In the genomic region with DNA sequence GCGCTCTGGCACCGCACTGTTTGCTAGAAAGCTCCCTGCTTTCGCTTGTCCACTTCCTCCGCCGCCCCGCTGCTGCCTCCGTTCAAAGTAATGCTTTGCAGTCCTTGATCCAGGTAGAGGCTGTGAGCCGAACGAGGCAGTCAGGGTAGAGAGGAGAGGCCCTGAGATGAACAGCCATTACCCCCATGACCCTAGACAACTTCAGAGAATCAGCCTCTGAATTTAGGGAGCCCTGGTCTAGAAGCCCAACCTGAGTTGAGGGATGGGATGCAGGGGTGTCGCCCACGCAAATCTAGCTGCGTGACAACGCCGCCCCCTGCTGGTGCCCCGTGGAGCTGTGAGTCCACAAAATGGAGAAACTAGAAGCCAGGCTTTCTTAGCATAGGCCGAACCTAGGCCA, we compare ENCODE assay signal across 8 mouse cellular contexts. TPM values are rescaled to one million over a fixed set of nuclear protein-coding genes. Genes with fewer than 3 reads are reported as not detected.
DNase-seq lines count a peak whose midpoint lies in the region; ATAC-seq and TF ChIP-seq lines count a peak whose summit lies in the region.

No protein-coding gene starts in this region.

- peak overlapping the region; percentile 85 for H3K4me3 ChIP-seq in ES-Bruce4 (ENCODE audit: low read depth, low read length)
- peak overlapping the region; percentile 60 for H3K4me3 ChIP-seq in forebrain, embryonic 15.5 days
- H3K4me3 ChIP-seq in neural tube, embryonic 14.5 days (ENCODE audit: low read depth, low read length), result peak overlapping the region; percentile 61

- no peaks in the 10 kb centered on the region for H3K36me3 ChIP-seq in ES-Bruce4 (ENCODE audit: control insufficient read depth, insufficient read depth, low read length, poor library complexity, severe bottlenecking)
- no peaks in the 10 kb centered on the region for H3K36me3 ChIP-seq in forebrain, embryonic 15.5 days
- no peaks in the 10 kb centered on the region for H3K36me3 ChIP-seq in neural tube, embryonic 14.5 days (ENCODE audit: control insufficient read depth, insufficient read depth, low read length)

- H3K9me3 ChIP-seq in ES-Bruce4 (replicated peaks; ENCODE audit: control insufficient read depth, insufficient read depth, low read length, poor library complexity, severe bottlenecking), result no peaks in the 10 kb centered on the region
- no peaks in the 10 kb centered on the region for H3K9me3 ChIP-seq in forebrain, embryonic 15.5 days
- no peaks in the 10 kb centered on the region for H3K9me3 ChIP-seq in neural tube, embryonic 14.5 days (ENCODE audit: control insufficient read depth, low read length)

- peaks cover 2% of the 10 kb centered on the region; the same call in 1 of the 2 replicates for H3K27me3 ChIP-seq in ES-Bruce4 (ENCODE audit: control insufficient read depth, insufficient read depth, low read length, poor library complexity, severe bottlenecking)
- H3K27me3 ChIP-seq in forebrain, embryonic 15.5 days, result peaks cover 5% of the 10 kb centered on the region; the same call in 1 of the 2 replicates
- 0 out of 2 replicates have a peak, but pooled peaks cover 3% of the 10 kb centered on the region for H3K27me3 ChIP-seq in neural tube, embryonic 14.5 days (ENCODE audit: control insufficient read depth, insufficient read depth, low read length)

- H3K27ac ChIP-seq in ES-Bruce4 (ENCODE audit: insufficient read depth, low read length), result no peak overlapping the region
- no peak overlapping the region; the same call in 1 of the 2 replicates for H3K27ac ChIP-seq in forebrain, embryonic 15.5 days (replicated peaks)
- H3K27ac ChIP-seq in neural tube, embryonic 14.5 days (ENCODE audit: low read depth, low read length), result peak overlapping the region; percentile 52; the same call in 1 of the 2 replicates

- intact Hi-C loops in heart, postnatal 25 days (cut with DNase I), result loop anchor here (2.0 to 5.0 kb wide), 5 partner anchors 359 to 1371 kb away; no protein-coding TSS in a partner anchor

- TF ChIP-seq EP300 in ES-Bruce4 (IDR thresholded peaks at IDR 0.05; ENCODE audit: insufficient read depth, low read depth, low read length), result no peak

- peak overlapping the region; percentile 91 for H3K4me2 ChIP-seq in forebrain, embryonic 15.5 days (replicated peaks)
- peak overlapping the region; percentile 94 for H3K4me2 ChIP-seq in neural tube, embryonic 14.5 days (ENCODE audit: low read depth, low read length)

- H3K4me1 ChIP-seq in ES-Bruce4 (ENCODE audit: control insufficient read depth, insufficient read depth, low read length), result no peaks in the 10 kb centered on the region
- peaks cover 22% of the 10 kb centered on the region for H3K4me1 ChIP-seq in forebrain, embryonic 15.5 days
- H3K4me1 ChIP-seq in neural tube, embryonic 14.5 days (ENCODE audit: control insufficient read depth, insufficient read depth, low read length), result no peaks in the 10 kb centered on the region

- DNase-seq in cerebellum, adult 11-12 months, result peak; percentile 12
- DNase-seq in heart, postnatal 25 days (ENCODE audit: low spot score), result peak; percentile 68
- peak; percentile 40 to 88 for DNase-seq in layer of hippocampus, adult 18-20 months (ENCODE audit: low spot score in 2 of 2)
- peak; percentile 82 to 84 for DNase-seq in lung, adult 18-20 months
- peak; percentile 80 for DNase-seq in testis, postnatal 14 days (ENCODE audit: low spot score)

- peak; percentile 67 for ATAC-seq in forebrain, embryonic 15.5 days (replicated peaks)
- ATAC-seq in neural tube, embryonic 14.5 days (ENCODE audit: low read depth), result peak; percentile 51

- WGBS in forebrain, embryonic 15.5 days, result under 1% methylated on average over 16 of the region's 16 CpGs
- 2% methylated on average over 16 of the region's 16 CpGs for WGBS in neural tube, embryonic 14.5 days

- TF ChIP-seq POLR2A in ES-Bruce4 (IDR thresholded peaks at IDR 0.05; ENCODE audit: insufficient read depth, low read length), result no peak

- H3K9ac ChIP-seq in ES-Bruce4 (ENCODE audit: low read depth, poor library complexity, severe bottlenecking), result peak overlapping the region; percentile 71; the same call in 1 of the 2 replicates
- H3K9ac ChIP-seq in forebrain, embryonic 15.5 days (replicated peaks), result peak overlapping the region; percentile 43
- peak overlapping the region; percentile 56; the same call in 1 of the 2 replicates for H3K9ac ChIP-seq in neural tube, embryonic 14.5 days (replicated peaks; ENCODE audit: low read depth, low read length)

- TF ChIP-seq CTCF in ES-Bruce4 (IDR thresholded peaks at IDR 0.05; ENCODE audit: low read depth, low read length), result peak; percentile 84

RNA-seq across cellular contexts. Expression of gene Tent5a, which starts 1.1 kb away (rescaled TPM):
- 1.3 and 1.9 TPM in 2 replicates for polyA plus RNA-seq in ES-Bruce4 (2011; ENCODE audit: insufficient read depth, insufficient read length, low read depth, missing spikeins)
- polyA plus RNA-seq in forebrain, embryonic 15.5 days (2015; fragmentation: Nextera tagmentation; extraction: Ambion mirVana), result 1.6 and 2.7 TPM in 2 replicates
- total RNA-seq in heart, postnatal 25 days (2021), result 1 to 10 TPM; 7.8 to 8.4 TPM
- total RNA-seq in layer of hippocampus, adult 18-20 months (2021), result 1 to 10 TPM; 3.5 to 5.3 TPM
- polyA plus RNA-seq in neural tube, embryonic 14.5 days (2014; fragmentation: Nextera tagmentation; extraction: Ambion mirVana), result 4.6 and 12.3 TPM in 2 replicates

RNA-seq across cellular contexts. Expression of gene Gm11114, which starts 15.7 kb away (rescaled TPM):
- polyA plus RNA-seq in ES-Bruce4 (2011; ENCODE audit: insufficient read depth, insufficient read length, low read depth, missing spikeins), result not detected in 2 replicates
- not detected in 2 replicates for polyA plus RNA-seq in forebrain, embryonic 15.5 days (2015; fragmentation: Nextera tagmentation; extraction: Ambion mirVana)
- not detected for total RNA-seq in heart, postnatal 25 days (2021)
- total RNA-seq in layer of hippocampus, adult 18-20 months (2021), result not detected
- not detected in 2 replicates for polyA plus RNA-seq in neural tube, embryonic 14.5 days (2014; fragmentation: Nextera tagmentation; extraction: Ambion mirVana)

Comparison
In these comparisons a context has a peak if more than half of its experiments do, and no peak if none do; other contexts are left out.
1. DNase-seq: peak in every context shown above with its lines; median percentile 83 in lung, adult 18-20 months; 80 in testis, postnatal 14 days; 68 in heart, postnatal 25 days; 64 in layer of hippocampus, adult 18-20 months; 12 in cerebellum, adult 11-12 months.